Mouse (Mus musculus) intestine, embryonic 16.5 days (tissue): ENCODE results near the gene Hbq1a. TPM values are rescaled to one million over a fixed set of nuclear protein-coding genes. Genes with fewer than 3 reads are reported as not detected.

ENCODE experiments used
- ATAC-seq: fragments of 200-750 bp; cut with Nextera tagmentation; 2 replicates; pipeline ENCODE4 v1.8.0; 2017; ENCODE audit warnings: moderate TSS enrichment, moderate library complexity
- H3K27ac ChIP-seq: fragments of 300-500 bp; sonication (generic); 2 replicates; pipeline ENCODE4 v1.5.1; 2014; ENCODE audit warnings: mild to moderate bottlenecking, low read length
- H3K27me3 ChIP-seq: fragments of 300-500 bp; sonication (generic); replicated peaks from 2 replicates; pipeline ENCODE4 v1.6.1; 2014; ENCODE audit warnings: low read length, control low read depth, mixed read lengths; ENCODE audit not compliant: control insufficient read depth, insufficient read depth
- H3K36me3 ChIP-seq: fragments of 300-500 bp; sonication (generic); 2 replicates; pipeline ENCODE4 v1.6.1; 2014; ENCODE audit warnings: low read length, control low read depth; ENCODE audit not compliant: control insufficient read depth, insufficient read depth
- H3K4me1 ChIP-seq: fragments of 300-500 bp; sonication (generic); 2 replicates; pipeline ENCODE4 v1.6.1; 2014; ENCODE audit warnings: low read length, control low read depth, mixed read lengths; ENCODE audit not compliant: control insufficient read depth, insufficient read depth
- H3K4me2 ChIP-seq: fragments of 300-500 bp; sonication (generic); 2 replicates; pipeline ENCODE4 v1.6.1; 2014; ENCODE audit warnings: low read depth, low read length, control low read depth
- H3K4me3 ChIP-seq: fragments of 300-500 bp; sonication (generic); 2 replicates; pipeline ENCODE4 v1.5.1; 2014; ENCODE audit warnings: mild to moderate bottlenecking, low read length
- H3K9ac ChIP-seq: fragments of 300-500 bp; sonication (generic); 2 replicates; pipeline ENCODE4 v1.6.1; 2014; ENCODE audit warnings: low read depth, low read length
- H3K9me3 ChIP-seq: fragments of 300-500 bp; sonication (generic); 2 replicates; pipeline ENCODE4 v1.6.1; 2016; ENCODE audit warnings: low read length, control low read depth; ENCODE audit not compliant: control insufficient read depth
- WGBS: fragments of 180-500 bp; shearing (Covaris S2); extraction: QIAGEN DNeasy Blood & Tissue Kit; methylation state at CpG from one replicate; pipeline ENCODE4 v1.1.7; 2014; 5-methylcytosine and 5-hydroxymethylcytosine counted together
- polyA plus RNA-seq: library from polyadenylated mRNA; unstranded; fragments of >200 nt; fragmentation: Nextera tagmentation; extraction: Ambion mirVana; gene quantifications from 2 replicates; pipeline ENCODE4 v1.2.1, GENCODE M21; 2015

Gene Hbq1a
- polyA plus RNA-seq, 1 experiment from 2014 or later: 0.55 TPM

DNA sequence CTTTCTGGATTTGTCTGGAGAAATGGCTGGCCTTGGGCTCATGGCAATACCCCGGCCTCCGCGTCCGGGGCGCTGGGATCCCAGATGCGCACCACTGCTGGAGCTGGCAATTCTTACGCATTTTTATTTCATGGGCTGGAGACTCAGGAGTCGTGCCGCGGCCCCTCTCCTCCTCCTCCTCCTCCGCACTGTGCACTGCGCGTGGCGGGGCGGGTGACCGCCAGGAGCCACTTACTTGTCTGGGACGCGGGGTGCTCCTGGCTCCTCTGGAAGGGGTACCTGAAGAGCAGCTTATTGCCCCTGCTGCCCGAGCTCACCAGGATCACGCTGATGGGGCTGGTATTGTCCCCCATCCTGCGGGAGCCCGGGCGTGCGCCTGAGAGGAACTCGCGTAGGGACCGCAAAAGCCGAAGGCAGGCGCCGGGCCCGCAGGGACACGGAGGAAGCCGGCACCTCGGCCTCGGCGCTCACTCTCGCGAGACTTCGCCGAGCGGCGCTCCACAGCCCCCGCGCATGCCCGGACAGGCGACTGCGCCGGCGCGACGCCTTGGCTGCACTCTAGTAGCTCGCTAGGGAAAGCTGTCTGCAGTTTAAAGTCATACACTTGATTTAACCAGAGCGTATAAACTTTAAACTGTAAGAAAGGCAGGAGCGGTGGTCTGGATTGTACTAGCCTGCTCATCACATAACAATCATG is 32.5 kb upstream of the Hbq1a start, which contains the start of gene Nprl3:
TSS of gene Nprl3 (minus strand) at position 520 of the 697 bp plus-strand sequence.
- H3K27me3 ChIP-seq: no peaks in the 10 kb centered on the region
- H3K4me3 ChIP-seq: peak within 1 kb of the TSS; percentile 71
- peak; percentile 100 for ATAC-seq
- peaks cover 10% of the 10 kb centered on the region for H3K4me1 ChIP-seq
- H3K9me3 ChIP-seq: no peaks in the 10 kb centered on the region
- H3K9ac ChIP-seq: peak within 1 kb of the TSS; percentile 88
- H3K4me2 ChIP-seq: peak within 1 kb of the TSS; percentile 59
- no peaks in the 10 kb centered on the region for H3K36me3 ChIP-seq
- WGBS: under 1% methylated on average over 53 of the region's 54 CpGs
- H3K27ac ChIP-seq: peak within 1 kb of the TSS; percentile 88

DNA sequence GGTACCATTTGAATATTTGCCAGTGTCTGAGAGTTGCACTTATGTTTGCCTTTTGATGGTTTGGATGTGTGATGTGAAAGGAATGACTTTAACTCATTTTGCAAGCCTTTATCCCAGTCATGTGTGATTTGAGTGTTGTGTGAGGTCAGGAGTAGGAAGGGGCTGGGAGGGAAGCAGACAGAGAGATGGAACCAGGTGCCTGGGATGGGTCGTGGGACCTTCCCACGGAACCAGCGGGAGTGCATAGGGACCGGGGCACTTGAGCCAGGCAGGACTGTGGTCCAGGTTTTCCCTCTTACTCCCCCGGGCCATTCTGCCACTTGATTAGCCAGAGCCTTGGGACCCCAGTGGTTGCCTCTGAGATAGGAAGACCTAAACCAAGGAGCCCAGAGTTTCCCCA is 31.9 kb upstream of the Hbq1a start:
- peak; percentile 35 for ATAC-seq
- 25% methylated on average over 5 of the region's 5 CpGs for WGBS

DNA sequence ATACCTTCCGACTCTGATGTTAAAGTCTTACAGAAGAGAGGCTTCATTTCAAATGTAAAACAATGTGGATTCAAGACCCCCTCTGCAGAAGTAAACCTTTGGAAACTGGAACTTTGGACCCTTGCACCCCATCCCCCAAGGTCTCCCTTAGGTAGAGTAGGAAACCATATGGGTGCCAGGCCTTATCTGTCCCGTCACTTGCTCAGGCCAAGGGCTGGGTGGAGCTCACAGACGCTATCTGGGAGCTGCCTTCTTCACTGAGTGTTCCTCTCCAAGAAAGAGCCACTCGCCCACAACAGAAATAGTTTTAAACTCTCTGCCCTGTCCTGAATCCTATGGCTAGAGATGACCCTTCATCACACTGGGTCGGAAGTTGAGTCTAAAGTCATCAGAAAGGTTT is 30.9 kb upstream of the Hbq1a start:
- Histone ChIP-seq H3K4me3 (no peak overlapping the region), H3K27me3 (no peaks in the 10 kb centered on the region), H3K4me1 (peaks cover 10% of the 10 kb centered on the region), H3K4me2 (no peak overlapping the region), H3K27ac (no peak overlapping the region), H3K9ac (no peak overlapping the region), H3K36me3 (no peaks in the 10 kb centered on the region), H3K9me3 (no peaks in the 10 kb centered on the region)
- WGBS: 76% methylated on average over 5 of the region's 5 CpGs
- no peak for ATAC-seq

More for the DNA sequence above, 31.9 kb upstream of the Hbq1a start:
- H3K4me2 ChIP-seq: peak overlapping the region; percentile 59
- peak overlapping the region; percentile 71 for H3K4me3 ChIP-seq
- no peaks in the 10 kb centered on the region for H3K36me3 ChIP-seq
- peaks cover 10% of the 10 kb centered on the region for H3K4me1 ChIP-seq
- peak overlapping the region; percentile 88 for H3K9ac ChIP-seq
- no peaks in the 10 kb centered on the region for H3K27me3 ChIP-seq
- H3K9me3 ChIP-seq: no peaks in the 10 kb centered on the region
- H3K27ac ChIP-seq: 0 out of 2 replicates have a peak overlapping the region, but pooled peaks have one; percentile 45

DNA sequence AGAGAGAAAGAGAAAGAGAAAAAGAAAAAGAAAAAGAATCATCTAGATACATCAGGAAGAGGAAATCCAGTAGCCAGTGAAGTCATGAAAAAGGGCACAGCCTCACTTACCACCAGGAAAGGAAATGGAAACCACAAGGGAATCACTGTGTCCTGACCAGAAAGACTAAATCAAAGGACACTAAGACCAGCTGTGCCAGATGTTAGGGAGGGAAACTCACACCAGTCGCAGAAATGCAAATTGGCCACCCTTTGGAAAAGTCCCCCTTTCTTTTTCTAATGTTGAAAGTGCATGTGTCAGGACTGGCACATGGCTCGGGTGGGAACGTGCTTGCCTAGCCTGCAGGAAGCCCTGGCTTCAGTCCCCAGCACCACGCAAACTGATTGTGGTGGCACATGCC is 28.7 kb upstream of the Hbq1a start:
- ATAC-seq: no peak

DNA sequence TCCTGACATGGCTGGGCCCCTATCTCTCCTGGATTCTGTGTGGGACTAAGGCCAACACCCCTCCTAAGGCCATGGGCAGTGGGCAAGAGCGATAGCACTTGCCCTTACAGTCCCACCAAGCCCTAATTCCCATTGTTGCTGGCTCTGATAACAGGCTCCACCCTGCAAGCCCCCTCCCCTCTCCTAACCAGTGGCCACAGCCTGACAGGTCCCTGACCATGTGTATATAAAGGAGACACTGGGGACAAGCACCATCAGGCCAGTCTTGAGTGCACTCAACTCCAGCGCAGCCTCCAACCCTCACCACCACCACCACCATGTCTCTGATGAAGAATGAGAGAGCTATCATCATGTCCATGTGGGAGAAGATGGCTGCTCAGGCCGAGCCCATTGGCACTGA is 23.5 kb upstream of the Hbq1a start, which contains the start of gene Hba-x:
TSS of gene Hba-x (plus strand) at position 54 of the 400 bp plus-strand sequence.
- no peak within 1 kb of the TSS for H3K9ac ChIP-seq
- H3K4me2 ChIP-seq: no peak within 1 kb of the TSS
- no peaks in the 10 kb centered on the region for H3K36me3 ChIP-seq
- H3K27me3 ChIP-seq: peaks cover 28% of the 10 kb centered on the region
- no peak within 1 kb of the TSS for H3K27ac ChIP-seq
- no peak within 1 kb of the TSS for H3K4me3 ChIP-seq
- no peak for ATAC-seq
- WGBS: 75% methylated on average over 3 of the region's 3 CpGs
- H3K4me1 ChIP-seq: no peaks in the 10 kb centered on the region
- H3K9me3 ChIP-seq: no peaks in the 10 kb centered on the region

More for the DNA sequence above, 28.7 kb upstream of the Hbq1a start:
- Histone ChIP-seq H3K27ac (no peak overlapping the region), H3K9ac (no peak overlapping the region), H3K9me3 (no peaks in the 10 kb centered on the region), H3K4me1 (peaks cover 5% of the 10 kb centered on the region; the same call in 1 of the 2 replicates), H3K4me3 (no peak overlapping the region), H3K4me2 (no peak overlapping the region), H3K27me3 (no peaks in the 10 kb centered on the region), H3K36me3 (no peaks in the 10 kb centered on the region)
- 55% methylated on average over 4 of the region's 4 CpGs for WGBS

DNA sequence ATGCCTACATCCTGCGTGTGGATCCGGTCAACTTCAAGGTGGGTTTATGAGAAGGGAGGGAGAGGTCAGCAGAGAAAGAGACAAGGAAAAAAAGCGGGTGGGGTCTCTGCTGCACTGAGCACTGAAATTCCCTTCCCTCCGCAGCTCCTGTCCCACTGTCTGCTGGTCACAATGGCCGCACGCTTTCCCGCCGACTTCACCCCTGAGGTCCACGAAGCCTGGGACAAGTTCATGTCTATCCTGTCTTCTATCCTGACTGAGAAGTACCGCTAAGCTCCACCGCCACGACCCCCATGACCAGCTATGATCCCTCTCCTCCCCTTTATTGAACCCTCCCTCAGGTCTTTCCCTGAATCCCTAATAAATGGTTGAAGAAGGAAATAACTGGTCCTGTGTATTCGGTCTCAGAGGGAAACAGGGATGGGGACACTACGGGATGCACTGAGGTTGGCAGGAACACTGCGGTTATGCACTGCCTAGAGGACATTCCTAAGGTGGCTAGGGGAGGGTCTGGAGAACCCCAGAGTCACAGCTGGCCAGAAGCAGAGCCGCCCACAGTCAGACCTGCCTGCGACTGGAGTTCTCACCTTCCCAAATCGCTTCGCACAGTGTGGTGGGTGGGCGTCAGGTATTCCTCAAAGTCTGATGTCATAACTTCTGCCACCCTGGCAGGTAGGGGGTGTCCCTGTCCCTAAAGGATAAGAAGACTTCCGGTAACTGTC is 22.0 kb upstream of the Hbq1a start:
- no peak for ATAC-seq
- Histone ChIP-seq H3K9ac (no peak overlapping the region), H3K27ac (no peak overlapping the region), H3K4me2 (no peak overlapping the region), H3K36me3 (no peaks in the 10 kb centered on the region), H3K4me1 (no peaks in the 10 kb centered on the region), H3K9me3 (no peaks in the 10 kb centered on the region), H3K4me3 (no peak overlapping the region), H3K27me3 (peaks cover 28% of the 10 kb centered on the region)
- 66% methylated on average over 21 of the region's 21 CpGs for WGBS

DNA sequence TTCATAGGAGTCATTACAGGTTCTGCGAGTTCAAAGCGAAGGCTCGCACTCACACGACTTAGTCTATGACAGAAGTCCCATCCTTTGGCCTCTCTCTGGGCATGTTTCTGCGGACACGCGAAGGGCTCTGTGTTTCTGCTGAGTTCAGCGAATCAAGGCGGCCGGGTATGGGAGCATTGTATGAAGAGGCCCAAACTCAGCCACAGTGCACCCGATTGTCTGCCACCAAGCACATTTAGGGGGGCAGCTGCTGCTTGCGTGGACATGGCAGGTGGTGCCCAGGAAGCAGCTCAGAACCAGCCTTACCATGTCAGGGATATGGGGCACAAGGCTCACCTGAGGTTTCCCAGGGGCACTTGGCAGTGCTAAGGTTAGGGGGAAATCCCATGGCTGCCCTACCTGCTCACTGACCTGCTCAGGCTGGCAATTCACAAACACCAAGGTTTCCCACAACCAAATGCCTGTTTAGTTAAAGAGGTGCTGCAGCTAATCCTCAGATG is 21.4 kb upstream of the Hbq1a start:
- H3K4me3 ChIP-seq: no peak overlapping the region
- ATAC-seq: no peak
- H3K9ac ChIP-seq: no peak overlapping the region
- H3K4me1 ChIP-seq: no peaks in the 10 kb centered on the region
- H3K9me3 ChIP-seq: no peaks in the 10 kb centered on the region
- no peak overlapping the region for H3K4me2 ChIP-seq
- peaks cover 28% of the 10 kb centered on the region for H3K27me3 ChIP-seq
- no peaks in the 10 kb centered on the region for H3K36me3 ChIP-seq
- H3K27ac ChIP-seq: no peak overlapping the region
- 79% methylated on average over 12 of the region's 12 CpGs for WGBS

DNA sequence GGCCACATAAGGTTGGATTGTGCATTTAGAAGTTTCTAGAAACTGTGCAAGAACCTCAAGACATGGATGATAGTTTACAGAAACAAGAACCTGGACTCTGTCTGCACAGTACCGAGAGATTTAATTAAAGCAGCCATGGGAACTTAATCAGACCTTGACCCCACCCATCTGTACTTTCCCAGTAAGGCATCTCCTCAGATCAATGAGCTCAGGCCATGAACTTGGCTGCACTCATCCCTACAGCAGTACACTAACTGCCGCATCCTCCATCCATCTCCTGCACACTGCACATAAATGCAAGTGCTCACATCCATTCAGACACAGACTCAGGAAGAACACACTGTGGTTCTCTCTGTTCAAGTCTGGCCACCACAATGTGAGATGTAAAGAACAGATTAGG is 19.2 kb upstream of the Hbq1a start:
- ATAC-seq: no peak
- Histone ChIP-seq H3K27me3 (peaks cover 28% of the 10 kb centered on the region), H3K9ac (no peak overlapping the region), H3K9me3 (no peaks in the 10 kb centered on the region), H3K36me3 (no peaks in the 10 kb centered on the region), H3K4me3 (no peak overlapping the region), H3K4me1 (no peaks in the 10 kb centered on the region), H3K27ac (no peak overlapping the region), H3K4me2 (no peak overlapping the region)
- 67% methylated on average over 2 of the region's 2 CpGs for WGBS

DNA sequence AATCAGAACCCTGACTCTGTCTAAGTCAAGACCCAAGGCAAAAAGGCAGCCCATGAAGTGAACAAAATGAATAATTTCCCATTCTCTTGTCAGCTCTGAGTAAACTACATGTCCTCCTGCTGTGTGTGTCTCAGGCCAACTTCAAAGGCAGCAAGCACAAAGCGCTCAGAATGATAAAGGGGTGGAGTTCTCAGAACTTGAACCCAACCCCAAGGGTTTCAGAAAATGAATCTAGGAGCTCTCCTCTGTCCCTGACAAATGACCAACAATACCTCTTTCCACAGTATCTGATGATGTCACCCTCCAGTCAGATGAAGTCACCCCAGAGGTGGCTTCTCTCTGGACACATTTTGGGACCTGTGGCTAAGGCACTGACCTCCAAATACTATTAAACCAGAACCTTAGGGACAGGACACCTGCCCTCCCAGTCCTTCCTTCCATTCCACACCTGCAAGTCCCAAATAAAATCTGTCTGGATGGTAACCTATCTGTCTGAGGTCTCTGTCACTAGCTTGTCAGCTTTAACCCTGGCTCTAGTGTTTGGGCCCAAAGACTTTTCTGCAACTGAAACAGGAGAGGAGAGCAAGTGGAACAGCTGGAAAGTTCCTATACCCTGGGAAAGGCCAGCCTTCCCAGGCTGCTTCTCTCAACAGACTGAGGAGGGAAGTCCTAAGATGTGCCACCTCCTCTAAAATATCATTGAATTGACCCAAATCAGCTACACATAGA is 18.3 kb upstream of the Hbq1a start:
- H3K4me2 ChIP-seq: no peak overlapping the region
- ATAC-seq: no peak
- no peaks in the 10 kb centered on the region for H3K36me3 ChIP-seq
- H3K4me1 ChIP-seq: no peaks in the 10 kb centered on the region
- no peak overlapping the region for H3K4me3 ChIP-seq
- WGBS: 87% methylated on average over 1 of the region's 1 CpGs
- no peaks in the 10 kb centered on the region for H3K9me3 ChIP-seq
- no peak overlapping the region for H3K9ac ChIP-seq
- H3K27me3 ChIP-seq: peaks cover 25% of the 10 kb centered on the region
- H3K27ac ChIP-seq: no peak overlapping the region
